Mouse (Mus musculus) embryo, embryonic 10 days (tissue): ENCODE results near the gene Katnb1.

Source experiments
- DNase-seq: peaks from one replicate; pipeline ENCODE4 v3.0.0-alpha.2; 2015; ENCODE audit warnings: low spot score

Katnb1 gene

GRCm38 (mm10) chr8:95084744-95085431 is 3.9 kb downstream of the Katnb1 start:
- no peak for DNase-seq

- DNase-seq: no peak
These were observed 4.6 kb downstream of the Katnb1 start for GRCm38 (mm10) chr8:95085432-95086141.

GRCm38 (mm10) chr8:95093574-95093973 is 12.6 kb downstream of the Katnb1 start:
- DNase-seq: no peak

- peak; percentile 82 for DNase-seq
These were observed 18.0 kb downstream of the Katnb1 start for GRCm38 (mm10) chr8:95099009-95099408.

GRCm38 (mm10) chr8:95101972-95102371 is 21.0 kb downstream of the Katnb1 start:
- DNase-seq: no peak

GRCm38 (mm10) chr8:95107306-95107705 is 26.3 kb downstream of the Katnb1 start:
- DNase-seq: no peak

- no peak for DNase-seq
These were observed 31.6 kb downstream of the Katnb1 start for GRCm38 (mm10) chr8:95112594-95112993.

GRCm38 (mm10) chr8:95113108-95113507 is 32.1 kb downstream of the Katnb1 start:
- DNase-seq: no peak

GRCm38 (mm10) chr8:95113750-95114149 is 32.8 kb downstream of the Katnb1 start:
- DNase-seq: peak; percentile 84

GRCm38 (mm10) chr8:95123455-95123854 is 42.5 kb downstream of the Katnb1 start:
- no peak for DNase-seq

GRCm38 (mm10) chr8:95126497-95126896 is 45.5 kb downstream of the Katnb1 start:
- DNase-seq: no peak

- no peak for DNase-seq
These were observed 46.7 kb downstream of the Katnb1 start for GRCm38 (mm10) chr8:95127658-95128057.

- DNase-seq: no peak
These were observed 47.8 kb downstream of the Katnb1 start for GRCm38 (mm10) chr8:95128750-95129260.

- DNase-seq: peak; percentile 32
These were observed 50.1 kb downstream of the Katnb1 start for GRCm38 (mm10) chr8:95130966-95131537.

- DNase-seq: no peak
These were observed 51.0 kb downstream of the Katnb1 start for GRCm38 (mm10) chr8:95131983-95132382.

GRCm38 (mm10) chr8:95134186-95134585 is 53.2 kb downstream of the Katnb1 start:
- no peak for DNase-seq

GRCm38 (mm10) chr8:95135242-95135641 is 54.3 kb downstream of the Katnb1 start:
- no peak for DNase-seq

GRCm38 (mm10) chr8:95136218-95136617 is 55.2 kb downstream of the Katnb1 start:
- no peak for DNase-seq

- no peak for DNase-seq
These were observed 56.2 kb downstream of the Katnb1 start for GRCm38 (mm10) chr8:95137201-95137600.

GRCm38 (mm10) chr8:95137641-95138098 is 56.7 kb downstream of the Katnb1 start:
- peak; percentile 62 for DNase-seq

- DNase-seq: no peak
These were observed 57.5 kb downstream of the Katnb1 start for GRCm38 (mm10) chr8:95138341-95139050.

GRCm38 (mm10) chr8:95139051-95139365 is 58.0 kb downstream of the Katnb1 start:
- no peak for DNase-seq
